In genomic region chr6:119792562-119792961, GRCm38 (mm10) we compare ENCODE assay signal across 9 mouse cellular contexts. TPM values are rescaled to one million over a fixed set of nuclear protein-coding genes. Genes with fewer than 3 reads are reported as not detected.
DNase-seq lines count a peak whose midpoint lies in the region; ATAC-seq and TF ChIP-seq lines count a peak whose summit lies in the region.
"Had no signal": no experiment of that assay in that cellular context is flagged by ENCODE, and none has a peak within 500 bp of the region (broad histone marks: within the 10 kb centered on the region; RNA-seq: fewer than 3 reads in every experiment).

No protein-coding gene starts in this region.

- no peaks in the 10 kb centered on the region for H3K79me2 ChIP-seq in MEL (ENCODE audit: control insufficient read depth, insufficient read depth, low read length, poor library complexity)

- no peak overlapping the region for H3K4me2 ChIP-seq in intestine, embryonic 14.5 days (ENCODE audit: low read length)
- H3K4me2 ChIP-seq in intestine, embryonic 15.5 days (replicated peaks): no peak overlapping the region
- H3K4me2 ChIP-seq: midbrain, embryonic 12.5 days had no signal

- WGBS in intestine, embryonic 14.5 days: 43% methylated on average over 2 of the region's 2 CpGs
- 42% methylated on average over 2 of the region's 2 CpGs for WGBS in intestine, embryonic 15.5 days

- TF ChIP-seq RAD21 in MEL (IDR thresholded peaks at IDR 0.05; ENCODE audit: low read depth, low read length): peak; percentile 94

- no peak for ATAC-seq in intestine, embryonic 14.5 days (replicated peaks; ENCODE audit: low FRiP score, low TSS enrichment, low read depth)
- no peak for ATAC-seq in intestine, embryonic 15.5 days

- H3K27me3 ChIP-seq in intestine, embryonic 14.5 days (replicated peaks; ENCODE audit: control insufficient read depth, insufficient read depth, low read length): no peaks in the 10 kb centered on the region
- no peaks in the 10 kb centered on the region for H3K27me3 ChIP-seq in intestine, embryonic 15.5 days (replicated peaks)
- no peaks in the 10 kb centered on the region for H3K27me3 ChIP-seq in MEL (ENCODE audit: control insufficient read depth in 1 of 2, insufficient read depth in 2 of 2, low read length in 2 of 2)
- H3K27me3 ChIP-seq: midbrain, embryonic 12.5 days had no signal

- no peaks in the 10 kb centered on the region for H3K9me3 ChIP-seq in intestine, embryonic 14.5 days (ENCODE audit: control insufficient read depth, low read length)
- no peaks in the 10 kb centered on the region for H3K9me3 ChIP-seq in intestine, embryonic 15.5 days
- H3K9me3 ChIP-seq in MEL (replicated peaks; ENCODE audit: insufficient read depth, low read length): no peaks in the 10 kb centered on the region
- H3K9me3 ChIP-seq: midbrain, embryonic 12.5 days had no signal

- H3K27ac ChIP-seq in intestine, embryonic 14.5 days (ENCODE audit: low read depth): no peak overlapping the region
- no peak overlapping the region for H3K27ac ChIP-seq in intestine, embryonic 15.5 days
- H3K27ac ChIP-seq in MEL (ENCODE audit: control insufficient read depth, low read depth, low read length): no peak overlapping the region
- H3K27ac ChIP-seq: midbrain, embryonic 12.5 days had no signal

- no peaks in the 10 kb centered on the region for H3K4me1 ChIP-seq in intestine, embryonic 14.5 days (replicated peaks; ENCODE audit: control insufficient read depth, insufficient read depth, low read length)
- no peaks in the 10 kb centered on the region for H3K4me1 ChIP-seq in intestine, embryonic 15.5 days (replicated peaks)
- H3K4me1 ChIP-seq in MEL (ENCODE audit: control insufficient read depth in 1 of 2, insufficient read depth in 2 of 2, low read length in 2 of 2): no peaks in the 10 kb centered on the region
- H3K4me1 ChIP-seq: midbrain, embryonic 12.5 days had no signal

- TF ChIP-seq EP300 in MEL (IDR thresholded peaks at IDR 0.05; ENCODE audit: low read depth in 1 of 2, low read length in 2 of 2): no peak

- peaks cover 7% of the 10 kb centered on the region; the same call in 1 of the 2 replicates for H3K36me3 ChIP-seq in intestine, embryonic 14.5 days (ENCODE audit: control insufficient read depth, insufficient read depth, low read length)
- H3K36me3 ChIP-seq in intestine, embryonic 15.5 days: no peaks in the 10 kb centered on the region
- H3K36me3 ChIP-seq in MEL (ENCODE audit: control insufficient read depth in 1 of 2, insufficient read depth in 2 of 2, low read length in 2 of 2): peaks cover 0 to 2% of the 10 kb centered on the region in 2 experiments; a peak in 1 of 4 replicates

- no peak overlapping the region for H3K9ac ChIP-seq in intestine, embryonic 14.5 days (ENCODE audit: low read length)
- H3K9ac ChIP-seq in intestine, embryonic 15.5 days: no peak overlapping the region
- no peak overlapping the region for H3K9ac ChIP-seq in MEL (ENCODE audit: control insufficient read depth, low read depth, low read length, poor library complexity, severe bottlenecking)
- H3K9ac ChIP-seq: midbrain, embryonic 12.5 days had no signal

- H3K4me3 ChIP-seq in intestine, embryonic 14.5 days (ENCODE audit: low read depth, low read length): no peak overlapping the region
- H3K4me3 ChIP-seq in intestine, embryonic 15.5 days (replicated peaks): no peak overlapping the region
- H3K4me3 ChIP-seq in MEL (ENCODE audit: control insufficient read depth in 1 of 2, insufficient read depth in 1 of 2, low read depth in 2 of 2, low read length in 2 of 2): no peak overlapping the region
- H3K4me3 ChIP-seq: midbrain, embryonic 12.5 days had no signal

- peak; percentile 61 to 90 (median 66) for TF ChIP-seq CTCF in MEL (IDR thresholded peaks at IDR 0.05 in 2 of 3, conservative IDR thresholded peaks at IDR 0.05 in 1 of 3; ENCODE audit: control insufficient read depth in 1 of 3, insufficient read depth in 1 of 3, low read depth in 2 of 3, low read length in 3 of 3, poor library complexity in 1 of 3, severe bottlenecking in 1 of 3)

- peak; percentile 78 for DNase-seq in intestine, embryonic 14.5 days (ENCODE audit: low spot score)
- peak; percentile 77 for DNase-seq in MEL (ENCODE audit: low read depth, low spot score)
- peak; percentile 44 for DNase-seq in cerebellum, adult 11 months
- DNase-seq in forelimb bud, embryonic 11.5 days (ENCODE audit: low read depth, low spot score): peak; percentile 57
- DNase-seq in layer of hippocampus, postnatal 14 days (ENCODE audit: low spot score in 2 of 2): peak; percentile 31 to 72
- DNase-seq in mesoderm, embryonic 11.5 days (ENCODE audit: low read depth, low spot score): peak; percentile 48
- peak; percentile 68 for DNase-seq in testis, postnatal 10 days (ENCODE audit: low spot score)

- no peak for TF ChIP-seq POLR2A in MEL (IDR thresholded peaks at IDR 0.05; ENCODE audit: control insufficient read depth in 1 of 2, insufficient read depth in 1 of 2, low read depth in 1 of 2, low read length in 2 of 2, poor library complexity in 1 of 2)

TF ChIP-seq in MEL, 35 proteins besides CTCF, POLR2A, EP300 and RAD21:
- TF ChIP-seq TBP (IDR thresholded peaks at IDR 0.05; ENCODE audit: low read depth, low read length) (no peak), POLR2AphosphoS2 (IDR thresholded peaks at IDR 0.05; ENCODE audit: low read length) (no peak), SMC3 (IDR thresholded peaks at IDR 0.05; ENCODE audit: low read depth, low read length) (peak; percentile 92), ZKSCAN1 (IDR thresholded peaks at IDR 0.05; ENCODE audit: low read depth, low read length) (no peak), MXI1 (IDR thresholded peaks at IDR 0.05; ENCODE audit: low read depth, low read length) (no peak), ZC3H11A (IDR thresholded peaks at IDR 0.05; ENCODE audit: low read depth, low read length) (peak; percentile 91), MAX (IDR thresholded peaks at IDR 0.05; ENCODE audit: low read length) (no peak), MAFK (IDR thresholded peaks at IDR 0.05; ENCODE audit: borderline replicate concordance, low read depth, low read length) (no peak), E2F4 (IDR thresholded peaks at IDR 0.05; ENCODE audit: borderline replicate concordance, low read depth, low read length) (no peak), BHLHE40 (IDR thresholded peaks at IDR 0.05; ENCODE audit: borderline replicate concordance, low read depth, low read length) (no peak), JUND (IDR thresholded peaks at IDR 0.05; ENCODE audit: low read depth, low read length) (no peak), ETS1 (IDR thresholded peaks at IDR 0.05; ENCODE audit: low read depth, low read length) (no peak), HCFC1 (IDR thresholded peaks at IDR 0.05; ENCODE audit: low read depth, low read length) (no peak), TAL1 (IDR thresholded peaks at IDR 0.05; ENCODE audit: low read length) (no peak), CHD2 (IDR thresholded peaks at IDR 0.05; ENCODE audit: low read length) (no peak), MYC (IDR thresholded peaks at IDR 0.05; ENCODE audit: low read depth, low read length) (no peak), NRF1 (IDR thresholded peaks at IDR 0.05; ENCODE audit: insufficient read depth, low read depth, low read length, poor library complexity, severe bottlenecking) (no peak), ZMIZ1 (IDR thresholded peaks at IDR 0.05; ENCODE audit: low read depth, low read length) (no peak), MYB (IDR thresholded peaks at IDR 0.05; ENCODE audit: low read depth, low read length) (no peak), SIN3A (IDR thresholded peaks at IDR 0.05; ENCODE audit: low read length) (peak; percentile 34; the same call in 1 of the 2 replicates)

RNA-seq across cellular contexts. Expression of gene Erc1, which starts 55.4 kb away (rescaled TPM):
- 20.9 and 22.2 TPM in 2 replicates for polyA plus RNA-seq in intestine, embryonic 14.5 days (2014; fragmentation: Nextera tagmentation; extraction: Ambion mirVana)
- polyA plus RNA-seq in intestine, embryonic 15.5 days (2015; fragmentation: Nextera tagmentation; extraction: Ambion mirVana): 13.7 and 14.4 TPM in 2 replicates
- 3.8 and 4.0 TPM in 2 replicates for total RNA-seq in MEL (2012; rRNA removed)
- polyA plus RNA-seq in MEL (2012; ENCODE audit: insufficient read depth in 1 of 2, insufficient read length in 2 of 2, low read depth in 1 of 2, low replicate concordance in 2 of 2, missing spikeins in 1 of 2): 10 to 100 TPM in 1 of 2 experiments, 1 to 10 TPM in 1; 9.4 to 79.9 TPM
- total RNA-seq in layer of hippocampus, postnatal 14 days (2021): 10 to 100 TPM; 95.1 to 97.3 TPM
